Mouse (Mus musculus) neural tube, embryonic 14.5 days (tissue): ENCODE measurements at regions not wholly inside any gene's neighbourhood (a gene's known extent, or its start where the extent isn't known, plus 50 kb on each side); places are given as distances from the start of the nearest gene placed in this dataset.
A peak's percentile ranks its signal among the peaks of the same experiment; 100 is the strongest.

Source experiments
- ATAC-seq: fragments of 200-750 bp; cut with Nextera tagmentation; 2 replicates; pipeline ENCODE4 v1.8.0; 2017; ENCODE audit warnings: low read depth, mild to moderate bottlenecking, moderate TSS enrichment, moderate library complexity
- H3K27ac ChIP-seq: fragments of 300-500 bp; sonication (generic); 2 replicates; pipeline ENCODE4 v1.5.1; 2014; ENCODE audit warnings: low read depth, mild to moderate bottlenecking, control low read depth, low read length, moderate library complexity, mixed read lengths
- H3K27me3 ChIP-seq: fragments of 300-500 bp; sonication (generic); 2 replicates; pipeline ENCODE4 v1.6.1; 2014; ENCODE audit warnings: low read length; ENCODE audit not compliant: control insufficient read depth, insufficient read depth
- H3K36me3 ChIP-seq: fragments of 300-500 bp; sonication (generic); 2 replicates; pipeline ENCODE4 v1.6.1; 2014; ENCODE audit warnings: low read length, mixed read lengths; ENCODE audit not compliant: control insufficient read depth, insufficient read depth
- H3K4me1 ChIP-seq: fragments of 300-500 bp; sonication (generic); 2 replicates; pipeline ENCODE4 v1.6.1; 2014; ENCODE audit warnings: low read length; ENCODE audit not compliant: control insufficient read depth, insufficient read depth
- H3K4me2 ChIP-seq: fragments of 300-500 bp; sonication (generic); 2 replicates; pipeline ENCODE4 v1.6.1; 2014; ENCODE audit warnings: mild to moderate bottlenecking, low read depth, low read length, control low read depth
- H3K4me3 ChIP-seq: fragments of 300-500 bp; sonication (generic); 2 replicates; pipeline ENCODE4 v1.5.1; 2014; ENCODE audit warnings: low read depth, low read length, control low read depth, mixed read lengths
- H3K9ac ChIP-seq: fragments of 300-500 bp; sonication (generic); replicated peaks from 2 replicates; pipeline ENCODE4 v1.6.1; 2014; ENCODE audit warnings: low read depth, mild to moderate bottlenecking, control low read depth, low read length, mixed read lengths
- H3K9me3 ChIP-seq: fragments of 300-500 bp; sonication (generic); 2 replicates; pipeline ENCODE4 v1.6.1; 2016; ENCODE audit warnings: low read length; ENCODE audit not compliant: control insufficient read depth
- WGBS: fragments of 180-500 bp; shearing (Covaris S2); extraction: QIAGEN DNeasy Blood & Tissue Kit; methylation state at CpG from one replicate; pipeline ENCODE4 v1.1.7; 2014; 5-methylcytosine and 5-hydroxymethylcytosine counted together

DNA sequence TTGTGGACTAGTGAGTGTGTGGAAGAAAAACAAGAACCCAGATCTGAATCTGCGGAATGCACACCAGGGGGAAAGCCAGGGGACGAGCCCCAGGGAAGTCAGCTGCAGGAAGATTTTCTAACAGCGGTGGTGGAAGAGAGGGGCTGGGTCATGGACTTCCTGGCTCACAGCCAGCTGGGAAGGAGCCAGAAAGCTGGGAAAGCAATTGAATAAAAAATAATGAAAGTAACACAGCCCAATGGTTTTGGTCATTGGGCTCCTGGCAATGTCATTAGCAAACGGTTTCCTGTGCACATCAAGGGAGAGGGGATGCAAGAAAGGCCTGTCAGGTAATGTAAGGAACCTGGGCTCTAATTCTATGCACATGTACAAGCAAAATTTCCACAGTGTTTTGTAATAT lies 273.9 kb upstream of the Klf12 start:
- Histone ChIP-seq H3K4me2 (no peak overlapping the region), H3K27me3 (no peaks in the 10 kb centered on the region), H3K36me3 (no peaks in the 10 kb centered on the region), H3K4me1 (0 out of 2 replicates have a peak, but pooled peaks cover 4% of the 10 kb centered on the region), H3K27ac (no peak overlapping the region), H3K4me3 (no peak overlapping the region), H3K9ac (no peak overlapping the region), H3K9me3 (no peaks in the 10 kb centered on the region)
- peak; percentile 77 for ATAC-seq
- WGBS, result 4% methylated on average over 4 of the region's 4 CpGs

DNA sequence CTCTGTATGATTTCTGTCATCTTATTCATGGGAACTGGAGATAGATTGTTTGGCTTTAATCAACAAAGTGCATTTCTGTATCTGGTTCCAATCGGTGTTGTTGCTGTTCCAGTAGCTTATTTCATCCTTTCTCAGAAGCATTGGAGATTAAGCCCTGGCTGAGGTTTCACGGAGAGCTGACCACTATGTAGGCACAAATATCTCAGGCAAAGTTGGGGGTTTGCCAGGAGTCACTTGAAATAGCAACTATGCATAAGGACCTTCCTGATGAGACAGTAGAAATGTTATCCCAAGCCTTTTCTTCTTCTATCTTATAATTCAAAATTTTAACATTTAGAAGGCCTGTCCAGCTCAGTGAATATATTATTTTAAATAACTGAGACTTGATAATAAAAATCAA lies 268.0 kb upstream of the Klf12 start:
- Histone ChIP-seq H3K27me3 (no peaks in the 10 kb centered on the region), H3K4me1 (no peaks in the 10 kb centered on the region), H3K9ac (no peak overlapping the region), H3K4me2 (no peak overlapping the region), H3K4me3 (no peak overlapping the region), H3K36me3 (no peaks in the 10 kb centered on the region), H3K27ac (no peak overlapping the region), H3K9me3 (no peaks in the 10 kb centered on the region)
- 90% methylated on average over 2 of the region's 2 CpGs for WGBS
- ATAC-seq, result no peak

DNA sequence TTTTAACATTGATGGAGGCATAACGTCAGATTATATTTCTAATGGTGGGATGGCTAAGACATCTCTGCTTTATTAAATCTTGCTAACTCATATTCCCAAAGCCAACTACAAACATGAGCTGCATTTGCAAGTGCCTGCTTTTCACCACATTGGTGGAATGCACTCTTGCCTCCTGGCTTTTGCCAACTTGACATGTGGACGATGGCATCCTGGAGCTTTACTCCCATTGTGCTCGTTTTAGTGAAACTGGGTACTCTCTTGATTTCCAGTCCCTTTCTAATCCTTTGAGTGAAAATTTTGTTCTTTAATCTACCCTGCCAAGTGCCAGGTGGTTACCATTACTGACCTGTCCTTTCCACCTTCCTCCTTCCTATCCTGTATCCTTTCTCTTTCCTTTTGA lies 265.8 kb upstream of the Klf12 start:
- Histone ChIP-seq H3K4me1 (no peaks in the 10 kb centered on the region), H3K9ac (no peak overlapping the region), H3K4me2 (no peak overlapping the region), H3K4me3 (no peak overlapping the region), H3K9me3 (no peaks in the 10 kb centered on the region), H3K27ac (no peak overlapping the region), H3K27me3 (no peaks in the 10 kb centered on the region), H3K36me3 (no peaks in the 10 kb centered on the region)
- ATAC-seq, result no peak
- 80% methylated on average over 3 of the region's 3 CpGs for WGBS

GRCm38 (mm10) chr14:100530217-100530616 lies 245.7 kb upstream of the Klf12 start:
- no peak for ATAC-seq
- Histone ChIP-seq H3K9ac (no peak overlapping the region), H3K27me3 (no peaks in the 10 kb centered on the region), H3K36me3 (no peaks in the 10 kb centered on the region), H3K9me3 (no peaks in the 10 kb centered on the region), H3K4me3 (no peak overlapping the region), H3K4me1 (no peaks in the 10 kb centered on the region), H3K4me2 (no peak overlapping the region), H3K27ac (no peak overlapping the region)
- 89% methylated on average over 2 of the region's 2 CpGs for WGBS

- WGBS, result 100% methylated on average over 1 of the region's 1 CpGs
- H3K27ac ChIP-seq, result no peak overlapping the region
- no peaks in the 10 kb centered on the region for H3K9me3 ChIP-seq
- H3K27me3 ChIP-seq, result no peaks in the 10 kb centered on the region
- no peak for ATAC-seq
- H3K9ac ChIP-seq, result no peak overlapping the region
- no peak overlapping the region for H3K4me2 ChIP-seq
- no peaks in the 10 kb centered on the region for H3K4me1 ChIP-seq
- H3K36me3 ChIP-seq, result no peaks in the 10 kb centered on the region
- H3K4me3 ChIP-seq, result no peak overlapping the region
Observed at GRCm38 (mm10) chr14:100529758-100530157, 245.3 kb upstream of the Klf12 start.

DNA sequence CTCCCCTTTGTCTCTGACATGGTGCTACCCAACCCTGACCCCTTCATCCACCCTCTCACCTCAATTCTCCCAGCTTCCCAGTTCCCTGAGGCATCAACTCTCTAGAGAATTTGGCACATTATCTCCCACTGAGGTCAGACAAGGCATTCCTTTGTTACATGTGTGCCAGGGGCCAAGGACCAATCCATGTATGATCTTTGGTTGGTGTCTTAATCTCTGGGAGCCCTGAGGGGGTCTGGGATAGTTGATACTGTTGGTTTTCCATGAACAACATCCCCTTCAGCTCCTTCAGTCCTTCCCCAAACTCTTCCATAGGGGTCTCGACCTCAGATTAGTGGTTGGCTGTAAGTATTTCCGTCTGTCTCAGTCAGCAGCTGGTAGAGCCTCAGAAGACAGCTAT lies 224.9 kb upstream of the Klf12 start:
- WGBS, result 73% methylated on average over 2 of the region's 2 CpGs
- Histone ChIP-seq H3K36me3 (no peaks in the 10 kb centered on the region), H3K27ac (no peak overlapping the region), H3K9ac (no peak overlapping the region), H3K4me2 (no peak overlapping the region), H3K9me3 (no peaks in the 10 kb centered on the region), H3K27me3 (no peaks in the 10 kb centered on the region), H3K4me3 (no peak overlapping the region), H3K4me1 (no peaks in the 10 kb centered on the region)
- ATAC-seq, result no peak

DNA sequence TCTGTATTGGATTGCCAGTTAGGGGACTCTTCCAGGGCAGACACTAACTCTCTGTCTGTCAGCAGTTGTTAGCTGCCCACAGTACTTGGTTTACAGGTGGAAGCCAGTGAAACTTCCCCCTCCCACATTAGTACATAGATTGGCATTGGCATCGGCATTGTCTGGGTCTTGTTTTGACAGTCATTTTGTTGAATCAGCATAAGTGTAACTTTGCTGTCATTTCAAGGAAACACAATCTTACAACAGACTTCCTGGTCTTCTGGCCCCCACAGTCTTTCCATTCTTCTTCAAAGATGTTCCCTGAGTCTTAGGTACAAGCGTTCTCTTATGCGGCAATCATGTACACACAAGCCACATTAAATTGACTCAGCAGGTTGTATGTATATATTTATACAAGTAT lies 223.6 kb upstream of the Klf12 start:
- Histone ChIP-seq H3K9me3 (no peaks in the 10 kb centered on the region), H3K36me3 (no peaks in the 10 kb centered on the region), H3K27me3 (no peaks in the 10 kb centered on the region), H3K9ac (no peak overlapping the region), H3K27ac (no peak overlapping the region), H3K4me1 (no peaks in the 10 kb centered on the region), H3K4me2 (no peak overlapping the region), H3K4me3 (no peak overlapping the region)
- ATAC-seq, result no peak
- WGBS, result 92% methylated on average over 3 of the region's 3 CpGs

- no peak overlapping the region for H3K9ac ChIP-seq
- H3K27me3 ChIP-seq, result no peaks in the 10 kb centered on the region
- H3K27ac ChIP-seq, result no peak overlapping the region
- no peaks in the 10 kb centered on the region for H3K4me1 ChIP-seq
- no peaks in the 10 kb centered on the region for H3K9me3 ChIP-seq
- H3K4me2 ChIP-seq, result no peak overlapping the region
- no peak overlapping the region for H3K4me3 ChIP-seq
- no peak for ATAC-seq
- no peaks in the 10 kb centered on the region for H3K36me3 ChIP-seq
Observed at GRCm38 (mm10) chr14:100507616-100508015, 223.1 kb upstream of the Klf12 start.

DNA sequence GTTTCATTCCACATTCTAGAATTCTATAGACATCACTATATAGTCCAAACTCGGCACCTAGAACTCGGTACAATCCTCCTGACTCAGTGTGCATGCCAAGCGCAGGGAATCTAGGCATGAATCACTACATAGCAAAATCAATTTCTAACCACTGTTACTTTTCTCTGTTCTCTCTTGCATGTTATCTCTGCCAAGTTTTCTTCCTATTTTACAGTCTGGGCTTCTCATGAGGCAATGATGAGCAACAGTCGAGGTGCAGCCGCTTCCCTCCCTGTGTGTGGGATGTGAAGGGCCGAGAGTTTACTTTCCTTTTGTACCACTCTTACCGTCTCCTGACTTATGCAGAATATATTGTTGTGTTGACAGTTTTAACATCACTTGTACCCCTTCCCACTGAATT lies 204.4 kb upstream of the Klf12 start:
- no peak overlapping the region for H3K4me2 ChIP-seq
- H3K4me3 ChIP-seq, result no peak overlapping the region
- no peak overlapping the region for H3K9ac ChIP-seq
- no peaks in the 10 kb centered on the region for H3K9me3 ChIP-seq
- ATAC-seq, result no peak
- H3K27ac ChIP-seq, result no peak overlapping the region
- WGBS, result 89% methylated on average over 7 of the region's 7 CpGs
- no peaks in the 10 kb centered on the region for H3K36me3 ChIP-seq
- H3K27me3 ChIP-seq, result no peaks in the 10 kb centered on the region
- no peaks in the 10 kb centered on the region for H3K4me1 ChIP-seq

DNA sequence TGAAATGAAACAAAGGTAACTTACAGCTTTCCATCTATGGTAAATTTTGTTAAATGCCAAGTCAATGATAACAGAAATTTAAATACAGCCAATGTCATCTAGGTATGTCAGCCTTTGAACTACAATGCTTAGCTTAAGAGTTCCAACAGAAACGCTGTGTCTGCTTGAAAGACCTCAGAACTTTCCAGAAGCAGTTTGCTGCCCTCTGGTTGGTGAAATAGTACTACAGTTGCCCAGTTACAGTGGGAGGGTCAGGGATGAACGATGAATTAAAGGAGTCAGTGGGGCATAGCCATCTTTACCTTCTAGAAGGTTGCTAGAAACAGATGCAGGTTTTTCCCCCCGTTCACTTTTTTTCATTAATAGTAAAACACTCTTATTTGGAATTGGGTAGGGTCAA lies 201.0 kb upstream of the Klf12 start:
- no peak overlapping the region for H3K9ac ChIP-seq
- H3K9me3 ChIP-seq, result no peaks in the 10 kb centered on the region
- no peak overlapping the region for H3K27ac ChIP-seq
- H3K4me1 ChIP-seq, result no peaks in the 10 kb centered on the region
- ATAC-seq, result no peak
- no peaks in the 10 kb centered on the region for H3K36me3 ChIP-seq
- no peaks in the 10 kb centered on the region for H3K27me3 ChIP-seq
- no peak overlapping the region for H3K4me2 ChIP-seq
- no peak overlapping the region for H3K4me3 ChIP-seq
- 79% methylated on average over 3 of the region's 3 CpGs for WGBS
